Mouse (Mus musculus): ENCODE measurements around the gene Usp6nl. TPM values are rescaled to one million over a fixed set of nuclear protein-coding genes. Genes with fewer than 3 reads are reported as not detected.

Usp6nl gene
- polyA plus RNA-seq, 1 experiment from 2014 or later, result 16.5 TPM

GRCm38 (mm10) chr2:6482411-6482810, 159.9 kb downstream of the Usp6nl start:
- Histone ChIP-seq H3K4me1 (peaks cover 27% of the 10 kb centered on the region), H3K27me3 (no peaks in the 10 kb centered on the region), H3K4me3 (no peak overlapping the region), H3K9me3 (no peaks in the 10 kb centered on the region), H3K27ac (peak overlapping the region; percentile 38; the same call in 1 of the 2 replicates), H3K36me3 (no peaks in the 10 kb centered on the region), H3K4me2 (replicated peaks) (no peak overlapping the region), H3K9ac (no peak overlapping the region)
- no peak for ATAC-seq (ENCODE audit: insufficient number of reproducible peaks, insufficient read depth, low FRiP score, low TSS enrichment)
- 37% methylated on average over 3 of the region's 3 CpGs for whole genome bisulfite sequencing

- Histone ChIP-seq H3K4me2 (replicated peaks) (no peak overlapping the region), H3K4me3 (no peak overlapping the region), H3K27ac (peak overlapping the region; percentile 58), H3K9ac (no peak overlapping the region), H3K36me3 (no peaks in the 10 kb centered on the region), H3K9me3 (no peaks in the 10 kb centered on the region), H3K4me1 (peaks cover 27% of the 10 kb centered on the region), H3K27me3 (no peaks in the 10 kb centered on the region)
- ATAC-seq (ENCODE audit: insufficient number of reproducible peaks, insufficient read depth, low FRiP score, low TSS enrichment), result peak; percentile 71
- 26% methylated on average over 8 of the region's 8 CpGs for WGBS
These were observed 160.9 kb downstream of the Usp6nl start for GRCm38 (mm10) chr2:6483081-6483992.

- H3K27me3 ChIP-seq, result no peaks in the 10 kb centered on the region
- no peak for ATAC-seq (ENCODE audit: insufficient number of reproducible peaks, insufficient read depth, low FRiP score, low TSS enrichment)
- peaks cover 21% of the 10 kb centered on the region for H3K4me1 ChIP-seq
- no peak overlapping the region for H3K9ac ChIP-seq
- peak overlapping the region; percentile 58; the same call in 1 of the 2 replicates for H3K27ac ChIP-seq
- no peak overlapping the region for H3K4me3 ChIP-seq
- H3K9me3 ChIP-seq, result no peaks in the 10 kb centered on the region
- 79% methylated on average over 3 of the region's 3 CpGs for WGBS
- H3K4me2 ChIP-seq (replicated peaks), result no peak overlapping the region
- H3K36me3 ChIP-seq, result no peaks in the 10 kb centered on the region
These were observed 161.7 kb downstream of the Usp6nl start for GRCm38 (mm10) chr2:6484179-6484578.

GRCm38 (mm10) chr2:6487566-6488488, 165.4 kb downstream of the Usp6nl start:
- Histone ChIP-seq H3K27me3 (no peaks in the 10 kb centered on the region), H3K4me2 (replicated peaks) (no peak overlapping the region), H3K9me3 (no peaks in the 10 kb centered on the region), H3K9ac (no peak overlapping the region), H3K4me3 (no peak overlapping the region), H3K4me1 (peaks cover 13% of the 10 kb centered on the region), H3K36me3 (no peaks in the 10 kb centered on the region), H3K27ac (no peak overlapping the region)
- ATAC-seq (ENCODE audit: insufficient number of reproducible peaks, insufficient read depth, low FRiP score, low TSS enrichment), result no peak
- whole genome bisulfite sequencing, result 81% methylated on average over 10 of the region's 10 CpGs

GRCm38 (mm10) chr2:6488489-6489056, 166.1 kb downstream of the Usp6nl start:
- no peak overlapping the region for H3K9ac ChIP-seq
- no peaks in the 10 kb centered on the region for H3K36me3 ChIP-seq
- no peaks in the 10 kb centered on the region for H3K9me3 ChIP-seq
- H3K27me3 ChIP-seq, result no peaks in the 10 kb centered on the region
- no peak for ATAC-seq (ENCODE audit: insufficient number of reproducible peaks, insufficient read depth, low FRiP score, low TSS enrichment)
- no peak overlapping the region for H3K4me2 ChIP-seq (replicated peaks)
- peaks cover 6% of the 10 kb centered on the region for H3K4me1 ChIP-seq
- H3K4me3 ChIP-seq, result no peak overlapping the region
- WGBS, result 89% methylated on average over 14 of the region's 14 CpGs
- no peak overlapping the region for H3K27ac ChIP-seq

GRCm38 (mm10) chr2:6490076-6490475, 167.6 kb downstream of the Usp6nl start:
- Histone ChIP-seq H3K27ac (no peak overlapping the region), H3K36me3 (no peaks in the 10 kb centered on the region), H3K27me3 (no peaks in the 10 kb centered on the region), H3K9me3 (no peaks in the 10 kb centered on the region), H3K4me1 (no peaks in the 10 kb centered on the region), H3K4me2 (replicated peaks) (no peak overlapping the region), H3K9ac (no peak overlapping the region), H3K4me3 (no peak overlapping the region)
- 87% methylated on average over 6 of the region's 6 CpGs for whole genome bisulfite sequencing
- ATAC-seq (ENCODE audit: insufficient number of reproducible peaks, insufficient read depth, low FRiP score, low TSS enrichment), result no peak

- Histone ChIP-seq H3K4me2 (replicated peaks) (no peak overlapping the region), H3K9me3 (no peaks in the 10 kb centered on the region), H3K36me3 (no peaks in the 10 kb centered on the region), H3K9ac (no peak overlapping the region), H3K27ac (no peak overlapping the region), H3K27me3 (no peaks in the 10 kb centered on the region), H3K4me3 (no peak overlapping the region), H3K4me1 (no peaks in the 10 kb centered on the region)
- 78% methylated on average over 4 of the region's 4 CpGs for WGBS
- no peak for ATAC-seq (ENCODE audit: insufficient number of reproducible peaks, insufficient read depth, low FRiP score, low TSS enrichment)
These were observed 168.4 kb downstream of the Usp6nl start for GRCm38 (mm10) chr2:6490870-6491269.

- no peak for ATAC-seq (ENCODE audit: insufficient number of reproducible peaks, insufficient read depth, low FRiP score, low TSS enrichment)
- Histone ChIP-seq H3K9me3 (no peaks in the 10 kb centered on the region), H3K4me2 (replicated peaks) (no peak overlapping the region), H3K9ac (no peak overlapping the region), H3K4me3 (no peak overlapping the region), H3K27me3 (no peaks in the 10 kb centered on the region), H3K36me3 (no peaks in the 10 kb centered on the region), H3K27ac (no peak overlapping the region), H3K4me1 (0 out of 2 replicates have a peak, but pooled peaks cover 3% of the 10 kb centered on the region)
- 79% methylated on average over 5 of the region's 5 CpGs for WGBS
These were observed 171.4 kb downstream of the Usp6nl start for GRCm38 (mm10) chr2:6493886-6494285.

Other genes with a start within 250 kb of the Usp6nl start
- 5.5 and 7.7 TPM in 2 replicates for gene Proser2, start 192.5 kb upstream of the Usp6nl start, polyA plus RNA-seq (2016; fragmentation: Nextera tagmentation; extraction: Ambion mirVana)
- gene Echdc3, start 109.6 kb upstream of the Usp6nl start, polyA plus RNA-seq (2016; fragmentation: Nextera tagmentation; extraction: Ambion mirVana), result 2.9 and 3.1 TPM in 2 replicates